Mouse (Mus musculus) kidney, adult 2 months (tissue): Measurements from ENCODE around the gene Eml1.

Experiments
- CTCF ChIP-seq: fragments of 200-500 bp; conservative IDR thresholded peaks from 2 replicates; pipeline ENCODE4 v1.5.1; 2011; ENCODE audit warnings: low read depth, mild to moderate bottlenecking, control low read depth, low read length, moderate library complexity, mixed read lengths; ENCODE audit not compliant: insufficient read depth, insufficient read length
- POLR2A ChIP-seq: fragments of 200-500 bp; IDR thresholded peaks from one replicate; pipeline ENCODE4 v1.6.1; 2011; ENCODE audit warnings: low read depth, low read length, control low read depth

GRCm38 (mm10) chr12:108450546-108450945 lies 79.8 kb downstream of the Eml1 start:
- TF ChIP-seq CTCF, result no peak
- no peak for TF ChIP-seq POLR2A
